Mouse (Mus musculus): ENCODE results near the gene Kcng1.
A peak's percentile ranks its signal among the peaks of the same experiment; 100 is the strongest.

Gene Kcng1

GRCm38 (mm10) chr2:168281582-168281981, at the start of gene Kcng1:
Gene Kcng1, minus strand, starts transcription at chr2:168281736.
- DNase-seq (ENCODE audit: low spot score) = no peak

DNA sequence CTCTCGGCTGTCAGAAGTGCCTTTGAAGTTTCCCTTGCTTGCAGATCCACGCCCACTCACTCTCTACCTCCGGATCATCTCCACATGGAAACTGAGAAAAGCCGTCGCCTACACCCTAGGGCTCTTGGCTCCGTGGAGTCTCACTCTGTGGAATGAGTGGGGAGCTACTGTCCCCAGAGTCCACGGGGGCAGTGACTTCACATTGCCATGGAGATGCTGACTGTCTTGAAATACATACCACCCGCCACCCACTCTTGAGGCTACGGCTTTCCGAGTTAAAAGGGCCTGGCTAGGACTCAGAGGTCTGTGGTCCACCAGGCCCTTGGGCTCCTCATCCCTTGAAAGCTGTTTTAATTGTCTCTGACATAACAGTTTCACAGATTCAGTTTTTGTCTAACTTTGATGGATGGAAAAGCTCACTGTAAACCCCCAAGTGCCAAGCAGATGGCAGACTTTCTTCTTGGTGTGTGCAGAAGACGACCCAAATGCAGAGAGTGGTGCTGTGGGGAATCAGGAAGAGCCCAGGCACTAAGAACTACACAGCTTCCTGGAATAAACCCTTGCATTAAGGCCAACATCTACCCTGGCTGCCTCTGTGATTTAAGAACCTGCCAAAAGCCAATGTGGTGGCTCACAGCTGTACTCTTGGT, 49.0 kb upstream of the Kcng1 start:
- no peak for DNase-seq (ENCODE audit: low spot score)

GRCm38 (mm10) chr2:168321716-168322374, 40.3 kb upstream of the Kcng1 start:
- DNase-seq (ENCODE audit: low spot score) = no peak

DNA sequence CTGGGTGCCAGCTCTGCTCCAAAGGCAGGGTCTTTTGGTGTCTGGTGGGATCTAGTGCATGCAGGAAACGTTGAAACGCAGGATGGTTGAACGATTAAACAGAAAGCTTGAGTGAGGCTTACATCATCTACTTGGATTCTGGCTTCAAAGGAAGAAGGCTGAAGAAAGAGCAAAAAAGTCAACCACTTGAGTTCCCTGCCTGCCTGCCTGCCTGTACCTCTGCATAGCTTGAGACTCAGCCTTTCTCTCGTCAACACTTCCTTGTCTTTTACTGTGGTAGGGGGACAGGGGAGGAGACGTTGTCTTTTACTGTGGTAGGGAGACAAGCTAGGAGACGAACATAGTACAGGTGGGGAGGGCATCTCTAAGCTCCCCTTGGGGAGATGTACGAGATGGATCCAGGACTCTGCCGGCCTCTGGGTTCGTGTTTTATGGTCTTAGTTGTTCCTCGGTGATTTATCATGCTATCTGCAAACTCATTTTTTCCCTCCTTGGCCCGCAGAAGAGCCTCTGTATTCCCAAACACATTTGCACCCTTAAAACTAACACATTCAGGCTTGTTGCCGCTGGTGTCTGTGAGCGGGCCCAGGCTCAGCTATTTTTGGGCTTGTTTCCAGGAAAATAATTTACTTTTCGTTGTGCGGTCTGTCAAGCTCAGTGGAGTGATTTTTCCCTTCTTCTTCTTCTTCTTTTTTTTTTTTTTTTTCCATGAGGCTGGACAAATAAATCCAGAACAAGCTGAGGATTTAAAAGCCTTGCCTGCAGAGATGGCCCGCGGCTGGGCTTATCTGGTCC, 39.0 kb upstream of the Kcng1 start:
- no peak for DNase-seq (ENCODE audit: low spot score)

DNA sequence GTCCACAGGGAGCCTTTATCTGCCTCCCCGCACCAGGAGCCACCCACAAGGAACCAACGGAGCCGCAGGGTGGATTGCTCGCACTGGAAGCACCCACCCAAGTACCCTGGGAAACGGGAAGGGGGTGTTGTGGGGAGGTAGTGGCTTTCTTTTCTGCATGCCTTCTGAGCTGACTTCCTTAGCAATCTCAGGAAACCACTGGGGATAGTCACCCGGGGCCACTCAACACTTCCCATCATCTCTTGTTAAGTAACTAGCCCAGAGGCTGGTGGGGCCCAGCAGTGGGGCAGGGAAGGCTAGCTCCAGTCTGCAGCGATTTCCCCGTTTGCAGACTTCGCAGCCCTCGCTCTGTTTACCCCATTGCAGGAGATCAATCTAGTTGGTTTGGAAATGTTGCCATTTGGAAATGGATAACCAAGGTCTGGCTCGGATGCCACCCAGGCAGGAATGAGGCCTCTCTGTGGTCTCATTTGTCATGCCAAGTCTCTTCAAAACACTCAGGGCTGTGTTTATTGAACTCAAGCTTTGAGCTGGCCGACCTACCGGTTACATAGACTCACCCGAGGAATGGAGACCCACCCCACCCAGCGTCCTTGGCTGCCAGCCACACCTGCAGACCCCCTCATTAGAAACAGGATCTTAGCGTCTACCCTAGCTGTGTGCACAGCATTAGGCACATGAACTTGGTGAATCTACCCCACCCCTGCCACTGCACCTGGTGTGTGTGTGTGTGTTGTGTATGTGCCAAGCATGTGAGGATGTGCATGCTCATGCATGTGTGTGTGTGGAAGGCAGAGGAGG, 33.3 kb upstream of the Kcng1 start:
- no peak for DNase-seq (ENCODE audit: low spot score)

GRCm38 (mm10) chr2:168312504-168312903, 31.0 kb upstream of the Kcng1 start:
- no peak for DNase-seq (ENCODE audit: low spot score)

DNA sequence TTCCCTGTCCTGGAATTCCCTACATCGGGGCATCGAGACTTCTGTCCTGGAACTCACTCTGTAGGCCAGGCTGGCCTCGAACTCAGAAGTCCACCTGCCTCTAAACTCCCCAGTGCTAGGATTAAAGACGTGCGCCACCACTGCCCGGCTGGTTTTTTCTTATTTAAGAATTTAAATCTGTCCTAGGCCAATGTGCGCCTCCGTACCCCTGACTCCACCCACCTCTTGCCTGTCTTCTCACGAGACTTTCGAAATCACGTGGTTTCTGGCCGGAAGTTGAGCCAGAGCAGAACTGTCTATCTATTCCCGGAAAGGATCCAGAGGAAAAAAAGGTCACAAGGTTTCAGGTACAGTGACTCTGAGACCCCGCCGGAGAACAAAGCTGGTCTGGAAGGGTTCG, 29.5 kb upstream of the Kcng1 start:
- no peak for DNase-seq (ENCODE audit: low spot score)

DNA sequence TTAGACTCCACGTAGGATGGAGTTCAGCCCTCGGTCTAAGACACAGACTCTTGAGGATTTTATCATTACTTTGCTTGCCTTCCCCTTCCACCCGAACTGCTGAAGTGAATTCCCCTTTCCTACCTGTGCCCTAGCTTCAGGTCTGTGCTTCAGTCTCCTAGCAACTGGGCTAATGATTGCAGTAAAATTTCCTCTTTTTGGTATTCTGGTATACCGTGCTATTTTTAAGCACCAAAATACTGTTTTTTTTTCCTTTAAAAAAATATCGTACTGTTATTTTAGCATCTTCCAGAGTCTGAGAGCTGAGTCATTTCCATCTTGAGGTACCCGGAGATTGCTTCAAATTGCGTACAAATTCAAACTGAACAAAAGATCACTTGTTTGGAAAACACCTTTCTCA, 27.4 kb upstream of the Kcng1 start:
- DNase-seq (ENCODE audit: low spot score) = no peak

GRCm38 (mm10) chr2:168299650-168300049, 18.1 kb upstream of the Kcng1 start:
- DNase-seq (ENCODE audit: low spot score) = no peak

DNA sequence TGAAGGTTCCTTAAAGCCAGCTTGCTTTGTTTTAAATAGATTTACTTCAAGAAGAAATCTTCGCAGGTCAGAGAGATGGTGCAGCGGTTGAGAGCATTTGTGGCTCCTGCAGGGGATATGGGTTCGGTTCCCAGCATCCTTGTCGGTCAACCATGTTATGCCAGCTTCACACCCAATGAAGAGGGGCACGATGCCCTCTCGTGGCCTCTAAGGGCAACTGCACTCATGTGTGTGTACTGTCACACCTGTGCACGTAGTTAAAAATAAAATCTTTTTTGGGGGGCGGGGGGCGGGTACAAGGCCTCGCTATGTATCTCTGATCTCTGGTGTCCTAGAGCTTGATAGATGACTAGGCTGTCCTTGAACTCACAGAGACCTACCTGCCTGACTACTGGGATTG, 15.0 kb upstream of the Kcng1 start:
- no peak for DNase-seq (ENCODE audit: low spot score)

GRCm38 (mm10) chr2:168292521-168292920, 11.0 kb upstream of the Kcng1 start:
- DNase-seq (ENCODE audit: low spot score) = no peak

DNA sequence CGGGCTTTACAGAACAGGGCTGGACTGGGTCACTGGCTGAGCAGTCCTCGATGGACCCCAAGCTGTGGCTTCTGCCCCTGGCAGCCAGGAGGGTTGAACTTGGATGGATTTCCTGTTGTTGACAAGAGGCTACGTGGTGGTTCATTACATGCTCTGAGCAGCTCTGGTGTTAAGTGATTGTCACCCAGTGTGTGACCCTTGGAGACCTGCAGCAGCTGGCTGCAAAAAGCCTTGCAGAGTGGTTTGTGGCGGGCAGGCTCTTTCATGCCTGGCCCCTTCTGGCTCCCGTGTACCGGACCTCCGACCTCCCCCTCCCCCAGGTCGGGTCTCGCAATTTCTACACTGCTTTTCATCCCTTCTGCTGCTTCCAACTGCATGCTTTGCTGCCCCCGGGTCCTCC, 10.5 kb upstream of the Kcng1 start:
- no peak for DNase-seq (ENCODE audit: low spot score)

DNA sequence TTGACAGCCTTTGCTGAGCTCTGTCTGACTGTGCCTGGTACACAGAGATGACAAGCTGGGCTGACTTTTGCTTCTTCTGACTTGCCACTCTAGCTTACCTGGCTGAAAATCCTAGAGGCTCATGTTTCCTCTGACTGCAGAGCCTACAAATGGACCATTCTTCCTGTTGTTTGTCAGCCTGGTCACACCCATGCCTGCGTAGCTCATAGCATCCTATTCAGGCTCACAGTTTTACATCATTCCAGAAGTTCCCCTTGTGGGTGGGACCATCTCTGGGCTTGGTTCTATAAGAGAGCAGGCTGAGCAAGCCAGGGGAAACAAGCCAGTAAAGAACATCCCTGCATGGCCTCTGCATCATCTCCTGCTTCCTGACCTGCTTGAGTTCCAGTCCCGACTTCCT, 8.3 kb upstream of the Kcng1 start:
- no peak for DNase-seq (ENCODE audit: low spot score)

GRCm38 (mm10) chr2:168289016-168289415, 7.5 kb upstream of the Kcng1 start:
- DNase-seq (ENCODE audit: low spot score) = no peak

DNA sequence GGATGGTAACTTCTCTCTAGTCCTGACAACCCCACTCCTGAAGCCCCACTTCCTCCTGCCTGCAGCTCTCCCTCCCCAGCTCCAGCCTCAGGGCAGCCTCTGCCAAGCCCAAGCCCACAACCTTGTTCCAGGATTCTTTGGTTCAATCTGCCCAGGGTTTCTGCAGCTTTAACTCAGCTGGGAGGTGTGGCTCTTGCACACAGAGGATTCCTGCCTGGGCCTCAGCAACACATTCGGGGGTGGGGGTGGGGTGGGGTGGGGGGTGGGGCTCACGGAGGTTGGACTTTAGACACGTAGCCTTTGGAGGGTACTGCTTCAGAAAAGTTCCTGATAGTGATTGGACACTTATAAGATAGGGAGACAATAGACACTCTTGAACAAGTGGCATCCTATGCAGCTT, 5.5 kb upstream of the Kcng1 start:
- DNase-seq (ENCODE audit: low spot score) = no peak

GRCm38 (mm10) chr2:168285143-168285542, 3.6 kb upstream of the Kcng1 start:
- DNase-seq (ENCODE audit: low spot score) = no peak

DNA sequence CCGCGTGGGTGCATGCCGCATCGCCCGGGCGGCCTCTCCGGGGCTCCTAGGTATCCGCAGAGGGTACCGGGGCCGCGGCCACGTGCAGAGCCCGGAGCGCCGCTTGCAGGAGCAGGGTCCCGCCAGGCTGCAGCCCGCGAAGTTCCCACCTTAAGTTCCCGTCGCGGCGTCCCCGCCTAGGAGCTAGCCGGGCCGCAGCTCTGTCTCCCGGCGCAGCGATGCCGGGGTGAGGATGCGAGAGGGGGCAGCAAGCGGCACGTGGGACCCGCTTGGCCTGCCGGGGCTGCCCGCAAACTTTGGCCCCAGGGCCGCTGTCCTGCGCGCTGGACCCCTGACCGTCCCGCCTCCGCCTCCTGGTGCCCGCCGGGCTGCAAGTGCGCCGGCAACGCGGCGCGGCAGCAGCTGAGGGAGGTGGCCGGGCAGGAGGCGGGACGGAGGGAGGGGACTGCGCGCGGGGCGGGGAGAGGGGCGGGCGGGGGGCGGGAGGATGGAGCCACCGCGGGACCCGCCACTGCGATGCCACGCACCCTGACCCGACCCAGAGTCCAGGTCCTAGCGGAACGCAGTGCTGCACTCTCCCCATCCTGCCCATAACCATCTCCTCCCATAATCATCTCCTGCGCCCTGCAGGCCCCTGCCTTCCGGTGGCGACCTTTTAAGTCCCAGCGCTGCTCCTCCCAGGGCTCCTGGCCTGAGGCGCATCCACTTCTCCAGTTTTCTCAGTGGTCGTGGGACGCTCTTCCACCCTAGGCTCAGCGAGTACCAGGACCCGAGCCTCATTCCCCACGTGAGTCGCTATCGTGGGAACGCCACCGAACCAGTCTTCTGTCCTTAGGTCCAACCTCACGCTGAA, 581 bp downstream of the Kcng1 start:
- DNase-seq (ENCODE audit: low spot score) = no peak

DNA sequence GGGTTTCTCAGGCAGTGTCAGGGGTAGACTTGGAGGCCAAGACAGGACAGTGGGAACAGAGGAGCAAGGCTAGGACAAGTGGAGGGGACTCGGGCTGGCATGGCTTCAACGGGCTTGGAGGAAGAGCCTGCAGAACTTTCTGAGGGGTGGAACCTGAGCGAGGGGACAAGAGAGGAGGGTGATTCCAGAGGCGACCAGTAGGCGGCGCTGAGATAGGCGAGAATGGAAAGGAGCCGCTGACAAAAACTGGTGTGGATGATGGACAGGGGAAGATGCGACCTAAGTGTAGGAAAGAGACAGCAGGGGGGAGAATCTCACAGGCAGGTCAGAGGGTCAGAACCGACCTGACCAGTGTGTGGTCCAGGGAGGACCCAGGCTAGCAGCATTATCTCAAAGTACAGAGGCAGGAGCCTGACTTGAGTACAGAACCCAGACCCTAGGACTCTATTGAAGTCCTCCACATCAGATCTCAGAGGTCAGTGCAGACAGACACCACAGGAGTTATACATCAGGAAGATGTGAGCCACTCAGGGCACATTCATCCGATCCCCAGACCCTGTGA, 7.1 kb downstream of the Kcng1 start:
- peak; percentile 29 for DNase-seq (ENCODE audit: low spot score)

- no peak for DNase-seq (ENCODE audit: low spot score)
Measured at GRCm38 (mm10) chr2:168273387-168273786, 8.1 kb downstream of the Kcng1 start.

DNA sequence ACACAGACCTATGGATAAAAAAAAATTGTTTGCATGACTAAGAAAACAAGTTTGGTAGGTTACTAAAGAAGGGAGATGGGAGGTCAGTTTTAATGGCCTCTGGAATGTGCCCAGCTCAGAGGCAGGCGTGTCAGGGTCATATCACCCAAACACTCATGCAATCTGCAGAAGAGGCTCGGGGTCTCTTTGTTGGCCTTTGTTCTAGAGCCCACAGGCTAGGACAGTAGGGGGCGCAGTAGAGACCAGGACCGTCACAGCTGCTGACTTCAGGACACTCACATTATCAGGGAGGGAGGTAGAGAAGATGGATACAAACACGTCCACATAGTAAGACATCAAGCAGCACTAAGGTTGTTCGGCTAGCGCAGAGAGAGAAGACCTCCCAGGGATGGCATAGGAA, 13.5 kb downstream of the Kcng1 start:
- DNase-seq (ENCODE audit: low spot score) = no peak

DNA sequence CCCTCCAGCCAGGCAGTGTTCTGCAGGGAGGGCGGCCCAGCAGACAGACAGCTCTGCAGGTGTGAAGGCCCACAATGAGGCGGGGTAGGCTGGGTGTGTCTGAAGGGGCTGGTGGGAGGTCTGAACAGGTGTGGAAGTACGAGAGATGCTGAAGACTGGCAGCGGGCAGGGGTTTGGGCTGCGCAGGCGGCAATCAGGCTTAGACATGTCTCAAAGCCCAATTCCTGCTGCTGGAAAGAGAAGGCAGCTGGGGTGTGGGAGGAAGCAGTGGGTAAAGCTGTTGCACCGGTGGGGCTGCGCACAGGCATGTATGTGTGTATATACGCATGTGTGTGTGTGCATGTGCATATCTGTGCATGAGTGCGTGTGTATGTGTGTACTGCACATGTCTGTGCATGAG, 20.6 kb downstream of the Kcng1 start:
- DNase-seq (ENCODE audit: low spot score) = no peak

All from c-Kit-positive CD71-positive TER-119-positive erythroid progenitor cells, embryonic 14.5 days (primary cell).